Mouse (Mus musculus) cortical plate, adult 2 months (tissue): Measurements from ENCODE around the gene Cpsf6.

Experiments
- CTCF ChIP-seq: fragments of 200-500 bp; IDR thresholded peaks from 2 replicates; pipeline ENCODE4 v1.5.1; 2011; ENCODE audit warnings: mild to moderate bottlenecking, control low read depth, low read length; ENCODE audit not compliant: insufficient read depth; ENCODE audit errors: extremely low read depth
- POLR2A ChIP-seq: fragments of 200-500 bp; IDR thresholded peaks from 2 replicates; pipeline ENCODE4 v1.6.1; 2011; ENCODE audit warnings: mild to moderate bottlenecking, low read length, control low read depth; ENCODE audit not compliant: insufficient read depth; ENCODE audit errors: extremely low read depth

- TF ChIP-seq POLR2A (no peak), CTCF (no peak)
These were observed 16.0 kb upstream of the Cpsf6 start for GRCm38 (mm10) chr10:117395801-117396200.
